Mouse (Mus musculus): ENCODE results near the gene Hbp1. TPM values are rescaled to one million over a fixed set of nuclear protein-coding genes. Genes with fewer than 3 reads are reported as not detected.

The Hbp1 gene
- polyA plus RNA-seq, 1 experiment: 9.6 TPM

GRCm38 (mm10) chr12:31892079-31892478, 58.3 kb downstream of the Hbp1 start:
- Histone ChIP-seq H3ac (ENCODE audit: control insufficient read depth, insufficient read length, low read depth) (no peak overlapping the region), H3K36me3 (ENCODE audit: control insufficient read depth, insufficient read depth) (no peaks in the 10 kb centered on the region), H3K79me3 (ENCODE audit: low read depth) (no peaks in the 10 kb centered on the region), H3K79me2 (ENCODE audit: control insufficient read depth, insufficient read depth) (no peaks in the 10 kb centered on the region), H3K4me3 (ENCODE audit: insufficient read depth, poor library complexity, severe bottlenecking) (no peak overlapping the region), H3K27me3 (ENCODE audit: control insufficient read depth, insufficient read depth, insufficient read length) (no peaks in the 10 kb centered on the region)
- no peak for TF ChIP-seq USF1 (IDR thresholded peaks at IDR 0.05; ENCODE audit: low read depth)
- TF ChIP-seq FOSL1 (IDR thresholded peaks at IDR 0.05; ENCODE audit: insufficient read depth, low read length, poor library complexity, severe bottlenecking): no peak
- TF ChIP-seq MAX (IDR thresholded peaks at IDR 0.05): no peak
- TF ChIP-seq CTCF (IDR thresholded peaks at IDR 0.05; ENCODE audit: control insufficient read depth, insufficient read depth, insufficient read length): no peak
- TF ChIP-seq MYOD1 (IDR thresholded peaks at IDR 0.05; ENCODE audit: control insufficient read depth, insufficient read length, low read depth): no peak
- TF ChIP-seq CEBPB (IDR thresholded peaks at IDR 0.05; ENCODE audit: low read depth): no peak
- TF ChIP-seq MYOG (IDR thresholded peaks at IDR 0.05; ENCODE audit: control insufficient read depth, extremely low read depth, insufficient read length): no peak

- Histone ChIP-seq H3K36me3 (ENCODE audit: control insufficient read depth, insufficient read depth) (peaks cover 6% of the 10 kb centered on the region), H3K27me3 (ENCODE audit: control insufficient read depth, insufficient read depth, insufficient read length) (no peaks in the 10 kb centered on the region), H3K79me3 (ENCODE audit: low read depth) (no peaks in the 10 kb centered on the region), H3K4me3 (ENCODE audit: insufficient read depth, poor library complexity, severe bottlenecking) (no peak overlapping the region), H3K79me2 (ENCODE audit: control insufficient read depth, insufficient read depth) (no peaks in the 10 kb centered on the region), H3ac (ENCODE audit: control insufficient read depth, insufficient read length, low read depth) (no peak overlapping the region)
- no peak for TF ChIP-seq FOSL1 (IDR thresholded peaks at IDR 0.05; ENCODE audit: insufficient read depth, low read length, poor library complexity, severe bottlenecking)
- no peak for TF ChIP-seq MYOG (IDR thresholded peaks at IDR 0.05; ENCODE audit: control insufficient read depth, extremely low read depth, insufficient read length)
- TF ChIP-seq MAX (IDR thresholded peaks at IDR 0.05): no peak
- no peak for TF ChIP-seq MYOD1 (IDR thresholded peaks at IDR 0.05; ENCODE audit: control insufficient read depth, insufficient read length, low read depth)
- no peak for TF ChIP-seq CEBPB (IDR thresholded peaks at IDR 0.05; ENCODE audit: low read depth)
- no peak for TF ChIP-seq CTCF (IDR thresholded peaks at IDR 0.05; ENCODE audit: control insufficient read depth, insufficient read depth, insufficient read length)
- no peak for TF ChIP-seq USF1 (IDR thresholded peaks at IDR 0.05; ENCODE audit: low read depth)
These were observed 59.6 kb downstream of the Hbp1 start for GRCm38 (mm10) chr12:31890685-31891084.

GRCm38 (mm10) chr12:31885844-31886606, 64.3 kb downstream of the Hbp1 start:
- H3K36me3 ChIP-seq (ENCODE audit: control insufficient read depth, insufficient read depth): peaks cover 6% of the 10 kb centered on the region
- H3ac ChIP-seq (ENCODE audit: control insufficient read depth, insufficient read length, low read depth): no peak overlapping the region
- no peak overlapping the region for H3K4me3 ChIP-seq (ENCODE audit: insufficient read depth, poor library complexity, severe bottlenecking)
- H3K79me2 ChIP-seq (ENCODE audit: control insufficient read depth, insufficient read depth): no peaks in the 10 kb centered on the region
- TF ChIP-seq MYOD1 (IDR thresholded peaks at IDR 0.05; ENCODE audit: control insufficient read depth, insufficient read length, low read depth) (no peak), FOSL1 (IDR thresholded peaks at IDR 0.05; ENCODE audit: insufficient read depth, low read length, poor library complexity, severe bottlenecking) (no peak), CEBPB (IDR thresholded peaks at IDR 0.05; ENCODE audit: low read depth) (no peak), MAX (IDR thresholded peaks at IDR 0.05) (no peak), USF1 (IDR thresholded peaks at IDR 0.05; ENCODE audit: low read depth) (no peak), CTCF (IDR thresholded peaks at IDR 0.05; ENCODE audit: control insufficient read depth, insufficient read depth, insufficient read length) (no peak), MYOG (IDR thresholded peaks at IDR 0.05; ENCODE audit: control insufficient read depth, extremely low read depth, insufficient read length) (no peak)
- H3K27me3 ChIP-seq (ENCODE audit: control insufficient read depth, insufficient read depth, insufficient read length): no peaks in the 10 kb centered on the region
- H3K79me3 ChIP-seq (ENCODE audit: low read depth): no peaks in the 10 kb centered on the region

GRCm38 (mm10) chr12:31885084-31885483, 65.3 kb downstream of the Hbp1 start:
- no peaks in the 10 kb centered on the region for H3K79me2 ChIP-seq (ENCODE audit: control insufficient read depth, insufficient read depth)
- no peak overlapping the region for H3ac ChIP-seq (ENCODE audit: control insufficient read depth, insufficient read length, low read depth)
- H3K36me3 ChIP-seq (ENCODE audit: control insufficient read depth, insufficient read depth): peaks cover 6% of the 10 kb centered on the region
- TF ChIP-seq CEBPB (IDR thresholded peaks at IDR 0.05; ENCODE audit: low read depth) (no peak), FOSL1 (IDR thresholded peaks at IDR 0.05; ENCODE audit: insufficient read depth, low read length, poor library complexity, severe bottlenecking) (no peak), CTCF (IDR thresholded peaks at IDR 0.05; ENCODE audit: control insufficient read depth, insufficient read depth, insufficient read length) (no peak), MYOG (IDR thresholded peaks at IDR 0.05; ENCODE audit: control insufficient read depth, extremely low read depth, insufficient read length) (no peak), MAX (IDR thresholded peaks at IDR 0.05) (no peak), MYOD1 (IDR thresholded peaks at IDR 0.05; ENCODE audit: control insufficient read depth, insufficient read length, low read depth) (no peak), USF1 (IDR thresholded peaks at IDR 0.05; ENCODE audit: low read depth) (no peak)
- H3K79me3 ChIP-seq (ENCODE audit: low read depth): no peaks in the 10 kb centered on the region
- H3K27me3 ChIP-seq (ENCODE audit: control insufficient read depth, insufficient read depth, insufficient read length): no peaks in the 10 kb centered on the region
- no peak overlapping the region for H3K4me3 ChIP-seq (ENCODE audit: insufficient read depth, poor library complexity, severe bottlenecking)

GRCm38 (mm10) chr12:31884365-31884764, 66.0 kb downstream of the Hbp1 start:
- Histone ChIP-seq H3K36me3 (ENCODE audit: control insufficient read depth, insufficient read depth) (peaks cover 6% of the 10 kb centered on the region), H3ac (ENCODE audit: control insufficient read depth, insufficient read length, low read depth) (no peak overlapping the region), H3K4me3 (ENCODE audit: insufficient read depth, poor library complexity, severe bottlenecking) (no peak overlapping the region), H3K79me2 (ENCODE audit: control insufficient read depth, insufficient read depth) (no peaks in the 10 kb centered on the region), H3K79me3 (ENCODE audit: low read depth) (no peaks in the 10 kb centered on the region), H3K27me3 (ENCODE audit: control insufficient read depth, insufficient read depth, insufficient read length) (no peaks in the 10 kb centered on the region)
- TF ChIP-seq FOSL1 (IDR thresholded peaks at IDR 0.05; ENCODE audit: insufficient read depth, low read length, poor library complexity, severe bottlenecking): no peak
- TF ChIP-seq MYOD1 (IDR thresholded peaks at IDR 0.05; ENCODE audit: control insufficient read depth, insufficient read length, low read depth): no peak

All from C2C12 (cell line).